28 mouse cellular contexts compared by ENCODE assay signal in genomic region chrX:52000072-52000471, GRCm38 (mm10). TPM values are rescaled to one million over a fixed set of nuclear protein-coding genes. Genes with fewer than 3 reads are reported as not detected.
DNase-seq lines count a peak whose midpoint lies in the region; ATAC-seq and TF ChIP-seq lines count a peak whose summit lies in the region.
"Had no signal": no experiment of that assay in that cellular context is flagged by ENCODE, and none has a peak within 500 bp of the region (broad histone marks: within the 10 kb centered on the region; RNA-seq: fewer than 3 reads in every experiment).

No protein-coding gene starts in this region.

- no peak overlapping the region for H3K4me3 ChIP-seq in forebrain, embryonic 16.5 days (replicated peaks; ENCODE audit: low read length)
- H3K4me3 ChIP-seq: embryonic facial prominence, embryonic 12.5 days; embryonic facial prominence, embryonic 15.5 days; erythroblast, embryonic 14.5 days; forebrain, embryonic 13.5 days; forebrain, embryonic 15.5 days had no signal

- no peak overlapping the region for H3K4me2 ChIP-seq in forebrain, embryonic 16.5 days (ENCODE audit: low read length)
- H3K4me2 ChIP-seq: embryonic facial prominence, embryonic 12.5 days; embryonic facial prominence, embryonic 15.5 days; forebrain, embryonic 13.5 days; forebrain, embryonic 15.5 days had no signal

- WGBS in forebrain, embryonic 16.5 days: 62% methylated on average over 5 of the region's 5 CpGs

- no peaks in the 10 kb centered on the region for H3K27me3 ChIP-seq in forebrain, embryonic 16.5 days (replicated peaks; ENCODE audit: control insufficient read depth, insufficient read depth, low read length)
- H3K27me3 ChIP-seq: CH12.LX; embryonic facial prominence, embryonic 12.5 days; embryonic facial prominence, embryonic 15.5 days; forebrain, embryonic 13.5 days; forebrain, embryonic 15.5 days had no signal

- no peak for TF ChIP-seq POLR2A in brain, embryonic 14.5 days (IDR thresholded peaks at IDR 0.05; ENCODE audit: borderline replicate concordance, extremely low read depth, insufficient read depth, insufficient read length, poor library complexity, severe bottlenecking)

- no peak overlapping the region for H3K9ac ChIP-seq in forebrain, embryonic 16.5 days (replicated peaks; ENCODE audit: low read depth, low read length)
- H3K9ac ChIP-seq: embryonic facial prominence, embryonic 12.5 days; embryonic facial prominence, embryonic 15.5 days; forebrain, embryonic 13.5 days; forebrain, embryonic 15.5 days had no signal

- no peak for ATAC-seq in forebrain, embryonic 16.5 days
- ATAC-seq: activated CD4-positive, CD25-positive, alpha-beta regulatory T cell, adult 4 months; CD4-positive, CD25-positive, alpha-beta regulatory T cell, adult 4 months; forebrain, embryonic 13.5 days; forebrain, embryonic 15.5 days had no signal

- H3K9me3 ChIP-seq in forebrain, embryonic 16.5 days (ENCODE audit: control insufficient read depth, low read length): no peaks in the 10 kb centered on the region
- H3K9me3 ChIP-seq: embryonic facial prominence, embryonic 12.5 days; embryonic facial prominence, embryonic 15.5 days; forebrain, embryonic 13.5 days; forebrain, embryonic 15.5 days; G1E had no signal

- peak; percentile 8 for DNase-seq in adrenal gland, postnatal 14 days
- DNase-seq in adrenal gland, postnatal 25 days: no peak
- peak; percentile 3 for DNase-seq in brain, embryonic 14.5 days (ENCODE audit: low read depth)
- peak; percentile 61 for DNase-seq in gonadal fat pad, adult 2 months (ENCODE audit: low read depth)
- DNase-seq: adrenal gland, adult 8-10 months; B cell, adult 2 months; cerebellum, adult 11 months; cerebellum, adult 18-20 months; cerebellum, adult 8-10 months; cerebellum, adult 9-11 months; cerebellum, postnatal 36 days; embryo, embryonic 11 days had no signal

- H3K36me3 ChIP-seq in forebrain, embryonic 16.5 days (ENCODE audit: control insufficient read depth, insufficient read depth): no peaks in the 10 kb centered on the region
- H3K36me3 ChIP-seq: embryonic facial prominence, embryonic 12.5 days; embryonic facial prominence, embryonic 15.5 days; forebrain, embryonic 15.5 days; G1E had no signal

- H3K4me1 ChIP-seq in forebrain, embryonic 16.5 days (replicated peaks; ENCODE audit: control insufficient read depth, insufficient read depth, low read length): no peaks in the 10 kb centered on the region
- H3K4me1 ChIP-seq: embryonic facial prominence, embryonic 12.5 days; embryonic facial prominence, embryonic 15.5 days; forebrain, embryonic 13.5 days; forebrain, embryonic 15.5 days had no signal

- H3K27ac ChIP-seq in forebrain, embryonic 16.5 days (ENCODE audit: low read length): no peak overlapping the region
- H3K27ac ChIP-seq: embryonic facial prominence, embryonic 12.5 days; embryonic facial prominence, embryonic 15.5 days; forebrain, embryonic 13.5 days; forebrain, embryonic 15.5 days had no signal

- no peak for TF ChIP-seq CTCF in brain, embryonic 14.5 days (IDR thresholded peaks at IDR 0.05; ENCODE audit: borderline replicate concordance, extremely low read depth, insufficient read depth, insufficient read length)

RNA-seq across cellular contexts. Expression of gene 1700080O16Rik, which starts 27.5 kb away (rescaled TPM):
- not detected in 2 replicates for total RNA-seq in adrenal gland, postnatal 14 days (2021)
- total RNA-seq in adrenal gland, postnatal 25 days (2021): not detected in 2 replicates
- not detected in 2 replicates for polyA plus RNA-seq in brain, embryonic 14.5 days (2012; rRNA removed)
- 0.08 and 0.14 TPM in 2 replicates for polyA plus RNA-seq in gonadal fat pad, adult 2 months (2012; rRNA removed)
- polyA plus RNA-seq in forebrain, embryonic 16.5 days (2015; fragmentation: Nextera tagmentation; extraction: Ambion mirVana): not detected in 2 replicates
- total RNA-seq: adrenal gland, adult 18-20 months; adrenal gland, adult 8-10 months; adrenal gland, postnatal 36 days; CH12.LX; common myeloid progenitor, adult 5-6 weeks; G1E had no signal
- polyA plus RNA-seq: activated CD4-positive, CD25-positive, alpha-beta regulatory T cell, adult 4 months; CD4-positive, CD25-positive, alpha-beta regulatory T cell, adult 4 months; embryonic facial prominence, embryonic 12.5 days; embryonic facial prominence, embryonic 15.5 days; erythroblast, embryonic 14.5 days; forebrain, embryonic 11.5 days; forebrain, embryonic 13.5 days; forebrain, embryonic 15.5 days; frontal cortex, adult 2 months; G1E; Patski had no signal
